ENCODE assay signal across 13 mouse cellular contexts in genomic region chrX:99020215-99020614, GRCm38 (mm10). TPM values are rescaled to one million over a fixed set of nuclear protein-coding genes. Genes with fewer than 3 reads are reported as not detected.
DNase-seq lines count a peak whose midpoint lies in the region; ATAC-seq lines count a peak whose summit lies in the region.
"Had no signal": no experiment of that assay in that cellular context is flagged by ENCODE, and none has a peak within 500 bp of the region (broad histone marks: within the 10 kb centered on the region; RNA-seq: fewer than 3 reads in every experiment).

No protein-coding gene starts in this region.

- no peaks in the 10 kb centered on the region for H3K9me3 ChIP-seq in embryonic facial prominence, embryonic 14.5 days (ENCODE audit: control insufficient read depth, low read length)
- no peaks in the 10 kb centered on the region for H3K9me3 ChIP-seq in hindbrain, embryonic 13.5 days
- H3K9me3 ChIP-seq in midbrain, embryonic 14.5 days (ENCODE audit: control insufficient read depth, low read length), result no peaks in the 10 kb centered on the region

- no peak overlapping the region for H3K4me2 ChIP-seq in embryonic facial prominence, embryonic 14.5 days (ENCODE audit: low read depth, low read length)
- no peak overlapping the region for H3K4me2 ChIP-seq in hindbrain, embryonic 13.5 days
- H3K4me2 ChIP-seq in midbrain, embryonic 14.5 days (ENCODE audit: low read length), result no peak overlapping the region

- no peaks in the 10 kb centered on the region for H3K4me1 ChIP-seq in embryonic facial prominence, embryonic 14.5 days (ENCODE audit: control insufficient read depth, insufficient read depth, low read length)
- no peaks in the 10 kb centered on the region for H3K4me1 ChIP-seq in hindbrain, embryonic 13.5 days (replicated peaks)
- no peaks in the 10 kb centered on the region for H3K4me1 ChIP-seq in midbrain, embryonic 14.5 days (ENCODE audit: control insufficient read depth, insufficient read depth, low read length)

- WGBS in embryonic facial prominence, embryonic 14.5 days, result 32% methylated on average over 4 of the region's 4 CpGs
- WGBS in hindbrain, embryonic 13.5 days, result 26% methylated on average over 4 of the region's 4 CpGs
- 19% methylated on average over 4 of the region's 4 CpGs for WGBS in midbrain, embryonic 14.5 days

- H3K27ac ChIP-seq in embryonic facial prominence, embryonic 14.5 days (replicated peaks; ENCODE audit: low read depth, low read length), result no peak overlapping the region; the same call in 1 of the 2 replicates
- H3K27ac ChIP-seq in hindbrain, embryonic 13.5 days, result no peak overlapping the region
- no peak overlapping the region for H3K27ac ChIP-seq in midbrain, embryonic 14.5 days (replicated peaks; ENCODE audit: low read depth, low read length)
- H3K27ac ChIP-seq: left cerebral cortex, adult 2 months had no signal

- DNase-seq in embryo, embryonic 10.5 days (ENCODE audit: low spot score), result peak; percentile 13
- DNase-seq in embryo, embryonic 10 days (ENCODE audit: low spot score), result no peak
- peak; percentile 24 for DNase-seq in embryonic facial prominence, embryonic 14.5 days (ENCODE audit: low spot score)
- peak; percentile 23 for DNase-seq in midbrain, embryonic 14.5 days
- no peak for DNase-seq in cerebellum, adult 11 months
- DNase-seq in frontal cortex, postnatal 14 days (ENCODE audit: low spot score in 2 of 2), result no peak
- DNase-seq in adrenal gland, postnatal 4 days (ENCODE audit: low spot score in 2 of 2), result no peak
- DNase-seq: cerebellum, postnatal 25 days; heart, postnatal 4 days; kidney, postnatal 25 days; right cerebral cortex, postnatal 14 days had no signal

- H3K27me3 ChIP-seq in embryonic facial prominence, embryonic 14.5 days (replicated peaks; ENCODE audit: control insufficient read depth, insufficient read depth, low read length), result peaks cover 23% of the 10 kb centered on the region
- H3K27me3 ChIP-seq in hindbrain, embryonic 13.5 days, result peaks cover 44% of the 10 kb centered on the region
- no peaks in the 10 kb centered on the region for H3K27me3 ChIP-seq in midbrain, embryonic 14.5 days (ENCODE audit: control insufficient read depth, insufficient read depth, low read length)

- no peaks in the 10 kb centered on the region for H3K36me3 ChIP-seq in embryonic facial prominence, embryonic 14.5 days (ENCODE audit: control insufficient read depth, insufficient read depth, low read length)
- no peaks in the 10 kb centered on the region for H3K36me3 ChIP-seq in hindbrain, embryonic 13.5 days
- no peaks in the 10 kb centered on the region for H3K36me3 ChIP-seq in midbrain, embryonic 14.5 days (ENCODE audit: control insufficient read depth, insufficient read depth, low read length)

- peak; percentile 44 for ATAC-seq in embryonic facial prominence, embryonic 14.5 days (ENCODE audit: low read depth)
- 0 out of 2 replicates have a peak, but pooled peaks have one; percentile 43 for ATAC-seq in hindbrain, embryonic 13.5 days (ENCODE audit: low FRiP score)
- ATAC-seq in midbrain, embryonic 14.5 days (ENCODE audit: low FRiP score, low TSS enrichment), result peak; percentile 50; the same call in 1 of the 2 replicates

- no peak overlapping the region for H3K4me3 ChIP-seq in embryonic facial prominence, embryonic 14.5 days (ENCODE audit: low read depth, low read length)
- no peak overlapping the region for H3K4me3 ChIP-seq in hindbrain, embryonic 13.5 days
- H3K4me3 ChIP-seq in midbrain, embryonic 14.5 days (replicated peaks; ENCODE audit: low read depth, low read length), result no peak overlapping the region
- H3K4me3 ChIP-seq: left cerebral cortex, adult 2 months had no signal

- no peak overlapping the region for H3K9ac ChIP-seq in embryonic facial prominence, embryonic 14.5 days (ENCODE audit: low read depth, low read length)
- no peak overlapping the region for H3K9ac ChIP-seq in hindbrain, embryonic 13.5 days
- no peak overlapping the region for H3K9ac ChIP-seq in midbrain, embryonic 14.5 days (replicated peaks; ENCODE audit: low read length)

RNA-seq across cellular contexts. Expression of gene Stard8, which starts 17.2 kb away (rescaled TPM):
- 8.9 and 10.6 TPM in 2 replicates for polyA plus RNA-seq in embryonic facial prominence, embryonic 14.5 days (2014; fragmentation: Nextera tagmentation; extraction: Ambion mirVana)
- 5.6 and 6.0 TPM in 2 replicates for polyA plus RNA-seq in hindbrain, embryonic 13.5 days (2015; fragmentation: Nextera tagmentation; extraction: Ambion mirVana)
- 1.5 and 4.8 TPM in 2 replicates for polyA plus RNA-seq in midbrain, embryonic 14.5 days (2014; fragmentation: Nextera tagmentation; extraction: Ambion mirVana)
- total RNA-seq in adrenal gland, postnatal 4 days (2021), result 10 to 100 TPM; 33.9 to 40.8 TPM

Comparison
In these comparisons a context has a peak if more than half of its experiments do, and no peak if none do; other contexts are left out.
1. DNase-seq: peak in embryo, embryonic 10.5 days (single experiment), embryonic facial prominence, embryonic 14.5 days (single experiment) and midbrain, embryonic 14.5 days (single experiment); none in embryo, embryonic 10 days (single experiment), cerebellum, adult 11 months (single experiment), frontal cortex, postnatal 14 days (0 of 2) and adrenal gland, postnatal 4 days (0 of 2).
2. Peak in every context shown above with its lines, with median percentiles within 50 percentile points of each other: ATAC-seq.